Mouse (Mus musculus) gastrocnemius, adult 18-20 months (tissue): ENCODE data around the gene Otop3. TPM values are rescaled to one million over a fixed set of nuclear protein-coding genes. Genes with fewer than 3 reads are reported as not detected.

Source experiments
- DNase-seq: peaks from one replicate; pipeline ENCODE4 v3.0.0; 2021; ENCODE audit warnings: low spot score
- total RNA-seq, 2 experiments: library from RNA; stranded (reverse); gene quantifications; 2 replicates each; pipeline ENCODE4 v1.2.3; 2021

Otop3 gene
- total RNA-seq, 2 experiments from 2014 or later = not detected

- DNase-seq = no peak
Observed at GRCm38 (mm10) chr11:115393721-115394325, 59.3 kb downstream of the Otop3 start.

Other genes starting within 250 kb of the Otop3 start
- gene Rab37, start 243.3 kb upstream of the Otop3 start, total RNA-seq = under 1 TPM in 1 of 2 experiments, not detected in 1; 0.36 TPM
- gene Cd300lf, start 200.7 kb upstream of the Otop3 start, total RNA-seq = not detected
- gene Slc9a3r1, start 171.4 kb upstream of the Otop3 start, total RNA-seq = 1 to 10 TPM; 1.6 to 1.9 TPM
- 1 to 10 TPM; 7.5 to 7.9 TPM for gene Tmem104, start 147.2 kb upstream of the Otop3 start, total RNA-seq
- 10 to 100 TPM; 12.6 to 20.2 TPM for gene Nat9, start 146.9 kb upstream of the Otop3 start, total RNA-seq
- gene Grin2c, start 67.5 kb upstream of the Otop3 start, total RNA-seq = under 1 TPM; 0.05 to 0.14 TPM
- 1 to 10 TPM; 3.2 TPM for gene Fdxr, start 57.7 kb upstream of the Otop3 start, total RNA-seq
- 1 to 10 TPM; 4.7 to 6.0 TPM for gene Fads6, start 37.1 kb upstream of the Otop3 start, total RNA-seq
- gene Otop2, start 27.6 kb upstream of the Otop3 start, total RNA-seq = not detected
- under 1 TPM; 0.16 to 0.19 TPM for gene Ush1g, start 12.7 kb upstream of the Otop3 start, total RNA-seq
- gene Hid1, start 33.0 kb downstream of the Otop3 start, total RNA-seq = under 1 TPM; 0.81 to 0.96 TPM
- gene Cdr2l, start 47.2 kb downstream of the Otop3 start, total RNA-seq = 1 to 10 TPM; 1.2 to 1.5 TPM
- gene Mrpl58, start 69.0 kb downstream of the Otop3 start, total RNA-seq = 10 to 100 TPM; 90.3 to 95.5 TPM
- gene Atp5h, start 85.2 kb downstream of the Otop3 start, total RNA-seq = 100 to 1,000 TPM; 772 to 857 TPM
- gene Kctd2, start 85.4 kb downstream of the Otop3 start, total RNA-seq = 10 to 100 TPM; 15.9 to 17.7 TPM
- gene Trim80, start 105.8 kb downstream of the Otop3 start, total RNA-seq = not detected
- not detected for gene Slc16a5, start 127.7 kb downstream of the Otop3 start, total RNA-seq
- gene Armc7, start 140.9 kb downstream of the Otop3 start, total RNA-seq = 1 to 10 TPM in 1 of 2 experiments, under 1 TPM in 1; 0.82 to 1.3 TPM
- gene Nt5c, start 157.1 kb downstream of the Otop3 start, total RNA-seq = 1 to 10 TPM; 6.2 to 6.8 TPM
- 10 to 100 TPM; 49.7 to 52.4 TPM for gene Jpt1, start 179.7 kb downstream of the Otop3 start, total RNA-seq
- gene Sumo2, start 201.5 kb downstream of the Otop3 start, total RNA-seq = 100 to 1,000 TPM; 146 TPM
- gene Nup85, start 229.7 kb downstream of the Otop3 start, total RNA-seq = 10 to 100 TPM; 17.8 to 18.0 TPM